Mouse (Mus musculus) heart, adult 18-20 months (tissue): ENCODE results near the gene Ssu72. TPM values are rescaled to one million over a fixed set of nuclear protein-coding genes. Genes with fewer than 3 reads are reported as not detected.
"Not testable (repeated sequence)": the region's sequence is repeated elsewhere in the genome, so short reads cannot be mapped to it uniquely, and the experiment has no call there.

Experiments
- DNase-seq, 2 experiments: peaks; one replicate each; pipeline ENCODE4 v3.0.0; 2021 to 2022; ENCODE audit warnings: mixed read lengths in 1 of 2
- total RNA-seq, 2 experiments: library from RNA; stranded (reverse); gene quantifications; 2 replicates each; pipeline ENCODE4 v1.2.3; 2021

Gene Ssu72
- total RNA-seq, 2 experiments from 2014 or later: 42.9 to 50.7 TPM

DNA sequence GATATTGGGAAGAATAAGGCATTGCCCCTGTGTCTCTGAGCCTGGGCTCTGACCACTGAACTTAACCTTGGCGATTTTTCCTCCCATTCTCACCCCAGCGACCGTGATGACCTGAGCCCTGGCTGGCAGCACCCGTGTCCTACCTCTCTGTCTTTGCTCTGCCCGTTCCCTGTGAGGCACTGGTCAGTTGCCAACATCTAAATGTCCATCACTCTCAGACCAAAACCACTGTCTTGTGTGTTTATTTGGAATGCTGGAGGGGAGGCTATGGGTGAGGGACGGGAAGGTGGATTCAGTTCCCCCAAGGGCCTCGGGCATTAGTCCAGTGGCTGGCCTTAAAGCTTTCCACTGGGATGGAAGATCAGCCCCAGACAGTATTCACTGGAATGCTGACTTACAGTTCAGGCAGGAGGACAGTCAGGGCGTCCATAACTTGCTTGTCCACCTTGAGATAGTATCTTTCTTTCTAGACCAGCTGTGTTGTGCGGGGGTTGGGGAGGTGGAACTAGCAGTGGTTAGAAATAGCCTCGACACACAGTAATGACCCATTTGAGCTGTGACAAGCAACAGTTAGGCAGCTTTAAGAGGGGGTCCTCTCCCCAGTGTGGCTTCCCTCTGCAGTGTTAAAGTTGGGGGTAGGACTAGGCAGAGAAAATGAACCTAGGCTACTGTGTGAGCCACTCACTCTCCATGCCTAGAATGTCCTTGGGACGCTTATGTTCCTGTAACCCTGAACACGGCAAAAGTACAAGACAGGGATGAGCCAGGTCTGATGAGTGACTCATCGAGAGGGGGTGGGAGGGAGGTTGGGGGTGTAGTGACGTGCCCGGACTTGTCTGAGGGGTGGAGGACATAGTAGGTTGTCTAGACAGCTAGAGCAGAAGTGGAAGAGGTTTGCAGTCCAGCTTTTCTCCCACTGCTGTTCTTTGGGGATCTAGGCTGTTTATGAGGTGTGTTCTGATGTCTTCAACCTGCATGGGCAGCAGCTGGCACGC is 8.0 kb upstream of the Ssu72 start:
- no peak for DNase-seq

DNA sequence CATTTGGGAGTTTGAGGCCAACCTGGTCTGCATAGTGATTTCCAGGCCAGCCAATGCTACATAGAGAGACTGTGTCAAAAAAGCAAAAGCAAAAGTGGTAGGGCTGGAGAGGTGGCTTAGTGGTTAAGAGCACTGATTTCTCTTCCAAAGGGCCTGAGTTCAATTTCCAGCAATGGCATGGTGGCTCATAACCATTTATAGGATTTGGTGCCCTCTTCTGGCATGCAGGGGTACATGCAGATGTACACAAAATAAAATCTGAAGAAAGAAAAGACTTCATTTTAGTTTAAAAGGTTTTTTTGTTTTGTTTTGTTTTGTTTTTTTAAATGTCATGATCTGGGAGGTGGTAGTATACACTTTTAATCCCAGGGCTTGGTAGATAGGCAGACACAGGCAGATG is 4.2 kb upstream of the Ssu72 start:
- no peak for DNase-seq

DNA sequence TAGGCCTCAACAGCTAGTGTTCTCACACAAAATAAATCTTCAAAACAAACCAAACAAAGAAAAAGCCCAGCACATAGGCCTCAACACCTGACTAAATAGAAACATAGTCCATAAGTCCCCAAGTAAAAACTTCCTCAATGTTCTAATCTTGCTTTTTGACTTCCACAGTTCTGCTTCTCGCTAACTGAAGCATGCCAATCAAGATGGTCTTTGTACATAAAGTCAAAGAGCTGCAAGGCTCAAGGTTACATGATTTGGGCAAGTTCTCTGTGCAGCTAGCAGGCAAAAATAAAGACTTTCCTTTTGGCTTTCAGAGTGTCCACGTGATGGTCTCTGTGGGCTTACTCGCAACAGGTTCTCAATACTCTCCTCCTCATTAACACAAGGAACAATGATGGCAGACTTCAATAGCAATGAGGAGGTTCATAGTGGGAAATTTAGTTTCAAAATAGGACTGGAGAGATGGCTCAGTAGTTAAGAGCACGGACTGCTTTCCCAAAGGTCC is 1.1 kb upstream of the Ssu72 start:
- no peak for DNase-seq

DNA sequence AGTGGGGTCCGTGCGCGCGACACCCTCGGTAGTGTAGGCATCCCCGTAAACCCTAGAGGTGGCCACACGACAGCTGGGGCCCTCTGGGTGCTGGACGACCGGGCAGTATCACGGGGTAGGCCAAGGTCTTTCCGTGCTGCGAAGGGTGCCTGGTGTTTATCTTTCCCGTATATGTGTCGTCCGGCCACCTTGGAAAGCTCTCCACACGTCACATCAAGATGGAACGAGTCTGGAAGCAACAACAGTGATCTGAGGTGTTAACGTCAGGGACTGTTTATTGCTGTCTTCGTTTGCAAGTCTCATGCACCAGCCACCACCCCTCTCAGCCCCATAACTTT is 961 bp downstream of the Ssu72 start:
- DNase-seq: no peak

- DNase-seq: peak in 1 of 2 experiments; percentile 15
Observed at GRCm38 (mm10) chr4:155708582-155708981, 4.0 kb downstream of the Ssu72 start.

DNA sequence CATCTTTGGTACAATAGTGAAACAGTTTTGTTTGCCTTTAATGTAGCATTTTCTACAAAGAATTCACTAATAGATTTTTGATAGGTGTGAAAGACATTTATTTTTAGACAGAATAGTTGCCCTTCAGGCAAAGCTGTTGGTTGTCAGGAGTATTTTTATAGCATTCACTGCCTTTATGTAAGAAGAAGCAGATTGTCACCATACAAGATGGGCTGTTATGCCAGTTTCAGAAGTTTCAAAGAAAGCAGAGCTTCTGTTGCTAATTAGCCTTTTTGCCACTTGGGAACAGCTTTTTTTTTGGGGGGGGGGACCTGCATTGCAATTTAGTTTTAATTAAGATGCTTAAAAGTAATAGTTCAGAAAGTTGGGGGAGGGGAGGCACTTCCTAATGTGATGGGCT is 4.4 kb downstream of the Ssu72 start:
- DNase-seq: no peak

GRCm38 (mm10) chr4:155710521-155711252 is 6.1 kb downstream of the Ssu72 start:
- peak; percentile 28 to 36 for DNase-seq

- DNase-seq: peak; percentile 33 to 46
Observed at GRCm38 (mm10) chr4:155721668-155722083, 17.1 kb downstream of the Ssu72 start.

DNA sequence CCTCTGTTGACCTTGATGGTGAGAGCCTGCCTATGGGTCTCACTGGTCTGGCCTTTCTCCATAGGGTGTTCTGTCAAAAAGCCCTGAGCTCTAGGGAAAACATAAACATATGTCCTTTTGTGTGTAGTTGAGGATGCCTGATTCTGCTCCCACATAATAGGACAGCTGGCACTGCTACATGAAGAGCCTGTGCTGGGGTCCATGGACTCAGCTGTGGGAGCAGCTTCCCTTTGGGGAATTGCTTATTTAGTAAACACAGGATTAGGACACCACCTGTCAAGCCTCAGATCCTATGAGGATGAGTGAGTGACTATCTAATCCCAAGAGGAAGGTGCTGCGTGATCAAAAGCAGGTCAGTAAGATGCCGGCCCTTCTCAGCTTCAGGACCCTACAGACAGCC is 23.4 kb downstream of the Ssu72 start:
- no peak for DNase-seq

DNA sequence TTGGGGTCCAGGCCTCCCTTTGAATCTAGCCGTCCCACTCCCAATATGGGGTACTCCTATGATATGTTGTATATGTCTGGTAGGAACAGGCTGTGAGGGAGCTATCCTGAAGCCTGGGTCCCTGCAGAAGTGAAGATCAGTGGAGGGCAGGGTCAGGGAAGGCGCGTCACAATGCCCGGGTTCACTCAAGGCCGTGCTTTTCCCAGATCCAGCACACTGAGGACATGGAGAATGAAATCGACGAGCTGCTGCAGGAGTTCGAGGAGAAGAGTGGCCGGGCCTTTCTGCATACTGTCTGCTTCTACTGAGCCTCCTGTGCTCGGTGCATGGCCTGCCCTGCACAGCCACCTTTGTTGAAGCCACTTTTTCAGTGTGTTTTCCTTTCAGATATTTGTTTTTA is 28.7 kb downstream of the Ssu72 start:
- no peak for DNase-seq

DNA sequence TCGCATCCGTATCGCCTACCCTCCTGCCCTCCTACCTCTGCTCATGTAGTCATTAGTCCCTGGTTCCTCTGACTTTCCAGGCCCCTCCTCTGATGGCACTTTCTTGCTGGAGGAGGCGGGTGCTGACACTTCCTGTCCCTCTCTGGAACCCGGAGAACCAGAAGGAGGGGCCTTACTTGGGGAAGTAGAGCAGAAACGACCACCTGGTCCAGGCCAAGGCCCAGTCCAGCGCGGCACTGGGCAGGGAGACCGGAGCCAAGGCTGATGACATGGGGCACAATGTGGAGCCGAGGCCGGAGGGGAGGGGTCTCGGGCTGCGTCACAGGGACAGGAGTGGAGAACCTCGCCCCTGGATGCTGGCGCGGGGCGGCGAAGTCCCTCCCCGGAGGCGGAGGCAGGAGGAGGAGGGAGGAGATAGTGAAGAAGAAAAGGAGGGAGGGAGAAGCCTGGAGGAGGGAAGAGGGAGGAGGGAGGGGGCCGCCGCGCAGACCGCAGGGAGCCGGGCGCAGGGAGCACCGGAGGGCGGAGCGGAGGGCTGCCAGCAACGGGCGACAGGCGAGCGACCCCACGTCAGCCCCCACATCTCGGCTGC is 29.8 kb downstream of the Ssu72 start, which contains the start of gene Tmem240:
TSS of gene Tmem240 (plus strand) at position 451 of the 592 bp plus-strand sequence.
- DNase-seq: peak; percentile 92 to 94

GRCm38 (mm10) chr4:155734951-155735702 is 30.5 kb downstream of the Ssu72 start:
- peak; percentile 42 to 45 for DNase-seq

DNA sequence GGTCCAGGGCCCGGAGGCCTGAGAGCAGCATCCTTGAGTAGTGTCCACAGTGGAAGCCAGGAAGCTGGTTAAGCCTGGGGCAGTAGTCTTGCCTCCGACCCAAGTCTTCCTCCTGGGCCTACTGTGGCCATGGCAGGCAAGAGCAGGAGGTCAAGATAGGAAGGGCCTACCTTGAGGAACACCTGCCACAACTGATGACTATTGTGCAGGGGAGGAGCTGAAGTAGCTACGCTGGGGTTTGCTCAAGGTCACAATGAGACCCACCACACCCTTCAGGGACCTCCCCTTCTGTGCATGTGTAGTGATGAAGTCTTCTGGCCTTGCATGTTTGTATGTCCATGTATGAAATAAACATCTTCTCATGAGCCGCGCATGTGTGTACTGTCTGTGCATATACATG is 31.2 kb downstream of the Ssu72 start:
- DNase-seq: no peak

DNA sequence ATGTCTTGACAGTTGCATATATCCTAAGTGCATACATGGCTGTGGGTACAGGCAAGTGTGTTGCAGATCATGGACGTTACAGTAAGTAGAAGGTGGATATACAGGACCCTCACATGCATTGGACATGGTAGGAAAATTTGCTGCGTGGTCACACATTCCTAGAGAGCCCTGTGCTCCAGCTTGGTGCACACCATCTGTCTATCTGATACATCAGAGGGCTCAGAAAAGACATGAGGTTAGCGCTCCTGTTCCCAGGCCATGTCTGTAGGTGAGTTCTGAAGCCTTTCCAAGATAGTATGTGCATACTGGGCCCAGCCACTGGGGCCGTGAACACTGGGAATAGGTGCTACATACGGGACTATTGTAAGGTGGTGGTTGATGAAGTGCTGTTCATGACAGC is 31.8 kb downstream of the Ssu72 start:
- no peak for DNase-seq

DNA sequence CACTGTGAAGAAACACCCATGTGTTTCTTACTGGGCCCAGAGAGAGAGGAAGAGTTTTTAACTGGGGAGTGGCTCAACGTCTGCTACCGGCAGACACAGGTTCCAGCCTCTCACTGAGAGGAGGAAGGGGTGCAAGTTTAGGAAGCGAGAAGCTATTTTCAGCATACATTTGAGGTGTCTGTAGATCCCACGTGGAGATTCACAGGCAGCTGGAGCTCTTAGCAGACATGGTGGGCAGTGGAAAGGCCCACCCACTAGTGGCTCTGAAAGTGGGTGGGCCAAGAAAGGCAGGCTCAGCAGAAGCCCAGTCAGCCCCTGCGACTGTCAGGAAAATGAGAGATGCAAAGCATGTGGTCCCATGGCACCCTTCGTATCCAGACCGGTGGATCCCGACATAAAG is 33.7 kb downstream of the Ssu72 start:
- DNase-seq: no peak

DNA sequence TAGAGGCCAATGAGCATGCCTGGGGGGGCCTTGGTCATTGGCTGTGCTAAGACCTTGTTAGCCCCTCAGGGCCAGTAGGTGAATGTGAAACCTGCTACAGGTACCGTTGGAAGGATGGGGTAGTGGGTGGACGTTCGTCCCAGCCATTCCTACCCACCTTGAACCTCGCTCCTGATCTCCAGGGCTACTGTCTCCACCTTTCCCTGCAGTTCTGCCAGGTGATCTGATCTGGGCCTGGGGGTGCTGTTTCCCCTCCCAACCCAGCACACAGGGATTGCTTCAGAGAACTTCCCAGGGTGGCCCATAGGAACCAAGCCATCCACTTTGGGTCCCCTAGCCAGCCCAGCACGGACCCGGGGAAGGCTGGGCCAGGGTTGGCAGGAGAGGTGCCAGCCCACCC is 34.6 kb downstream of the Ssu72 start:
- DNase-seq: no peak

DNA sequence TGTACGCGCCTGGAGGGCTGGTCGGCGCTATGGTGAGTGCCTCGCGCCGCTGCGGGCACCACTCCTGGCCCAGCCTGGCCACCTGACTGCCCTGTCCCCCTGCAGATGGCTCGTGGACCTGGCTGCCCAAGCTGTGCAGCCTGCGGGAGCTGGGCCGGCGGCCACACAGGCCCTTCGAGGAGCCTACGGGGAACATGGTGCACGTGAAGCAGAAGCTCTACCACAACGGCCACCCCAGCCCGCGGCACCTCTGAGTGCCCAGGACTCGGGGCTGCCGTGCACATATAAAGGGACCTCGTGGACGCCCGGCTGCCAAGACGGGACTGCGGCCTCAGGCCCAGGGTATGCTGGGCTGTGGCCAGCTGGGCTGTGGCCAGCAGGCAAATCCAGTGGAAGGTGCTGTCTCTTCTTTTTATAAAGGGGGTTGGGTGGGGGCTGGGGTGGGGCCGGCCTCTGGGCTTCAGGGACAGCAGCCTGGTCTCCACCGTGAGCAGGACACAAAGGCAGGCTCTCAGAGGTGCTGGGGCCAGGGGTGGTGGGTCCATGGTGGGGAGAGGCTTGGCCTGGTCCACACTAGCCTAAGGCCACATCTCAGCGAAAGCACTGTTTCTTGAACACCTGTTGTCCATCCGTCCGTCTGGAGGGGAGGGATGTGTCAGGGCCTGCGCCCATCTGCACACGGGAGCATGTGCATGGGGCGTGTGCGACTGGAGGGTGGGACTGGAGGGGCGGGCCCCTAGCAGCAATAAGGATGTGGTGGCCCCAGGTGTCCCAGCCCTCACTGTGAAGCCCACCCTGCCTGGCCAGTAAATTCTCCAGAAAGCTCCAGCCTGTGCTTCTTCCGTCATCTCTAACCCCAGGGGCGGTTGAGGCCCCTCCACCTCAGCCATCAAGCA is 35.4 kb downstream of the Ssu72 start:
- peak in 1 of 2 experiments; percentile 31 for DNase-seq

- DNase-seq: not testable (repeated sequence)
Observed at GRCm38 (mm10) chr4:155740681-155741080, 36.1 kb downstream of the Ssu72 start.

- no peak for DNase-seq
Observed at GRCm38 (mm10) chr4:155742684-155743083, 38.1 kb downstream of the Ssu72 start.

DNA sequence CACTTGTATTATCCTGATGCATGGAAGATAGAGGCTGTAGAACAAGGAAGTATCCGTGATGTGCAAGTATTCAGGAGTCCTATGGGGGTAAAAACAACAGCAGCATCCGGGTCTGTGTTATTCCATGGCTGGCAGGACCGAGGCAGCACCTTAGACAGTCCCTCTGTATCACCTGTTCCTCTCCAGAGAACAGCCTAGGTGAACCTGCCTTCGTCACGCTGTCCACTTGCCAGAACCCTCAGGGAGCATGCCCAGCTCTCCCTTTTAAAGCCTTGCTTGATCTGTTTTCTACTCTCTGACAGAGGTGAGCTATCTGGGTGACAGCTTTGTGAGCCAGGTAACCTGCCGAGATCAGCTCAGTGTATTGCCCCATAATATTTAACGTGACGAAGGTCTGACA is 39.9 kb downstream of the Ssu72 start:
- no peak for DNase-seq

GRCm38 (mm10) chr4:155745136-155745535 is 40.5 kb downstream of the Ssu72 start:
- no peak for DNase-seq
